Mouse (Mus musculus) olfactory bulb, adult 2 months (tissue): Measurements from ENCODE around the gene Nmur1. TPM values are rescaled to one million over a fixed set of nuclear protein-coding genes. Genes with fewer than 3 reads are reported as not detected.

Experiments
- H3K27ac ChIP-seq: fragments of 200-500 bp; 2 replicates; pipeline ENCODE4 v1.5.1; 2012; ENCODE audit warnings: low read depth, low read length; ENCODE audit not compliant: insufficient read depth
- H3K4me1 ChIP-seq: fragments of 200-500 bp; 2 replicates; pipeline ENCODE4 v1.6.1; 2012; ENCODE audit warnings: low read length; ENCODE audit not compliant: control insufficient read depth, insufficient read depth
- H3K4me3 ChIP-seq: fragments of 200-500 bp; 2 replicates; pipeline ENCODE4 v1.5.1; 2012; ENCODE audit warnings: mild to moderate bottlenecking, low read depth, low read length, moderate library complexity; ENCODE audit not compliant: insufficient read depth
- CTCF ChIP-seq: fragments of 200-500 bp; IDR thresholded peaks from 2 replicates; pipeline ENCODE4 v1.5.1; 2012; ENCODE audit warnings: low read depth, mild to moderate bottlenecking, low read length, moderate library complexity; ENCODE audit not compliant: insufficient read depth
- POLR2A ChIP-seq: fragments of 200-500 bp; IDR thresholded peaks from 2 replicates; pipeline ENCODE4 v1.6.1; 2012; ENCODE audit warnings: mild to moderate bottlenecking, low read depth, low read length, moderate library complexity; ENCODE audit not compliant: insufficient read depth
- WGBS: fragments of 180-500 bp; shearing (Covaris S2); methylation state at CpG from one replicate; pipeline ENCODE4 v1.1.7; 2018; 5-methylcytosine and 5-hydroxymethylcytosine counted together
- polyA plus RNA-seq: library from polyadenylated mRNA; stranded (reverse); fragments of >200 nt; gene quantifications from 2 replicates; pipeline ENCODE4 v1.2.4, GENCODE M21; 2012; ENCODE audit warnings: low replicate concordance; ENCODE audit not compliant: missing spikeins, insufficient read depth, insufficient read length

The Nmur1 gene
- polyA plus RNA-seq, 1 experiment = not detected

DNA sequence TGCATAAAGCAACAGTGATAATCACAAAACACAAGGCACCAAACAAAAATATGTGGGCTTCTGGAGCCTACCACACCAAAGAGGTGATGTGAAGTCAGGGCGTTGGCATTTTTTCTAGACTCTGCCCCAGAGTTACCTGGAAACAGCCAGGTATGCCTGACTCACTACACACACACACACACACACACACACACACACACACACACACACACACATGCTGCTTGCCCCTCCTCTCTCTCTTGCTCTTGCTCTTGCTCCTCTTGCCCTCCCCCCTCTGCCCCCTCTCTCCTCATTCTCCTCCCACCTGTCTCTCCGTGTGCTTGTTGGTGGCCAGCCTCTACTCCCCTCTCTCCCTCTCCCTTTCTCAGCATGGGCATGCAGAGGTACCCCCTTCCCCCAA, 89.7 kb downstream of the Nmur1 start:
- no peak overlapping the region for H3K27ac ChIP-seq
- no peaks in the 10 kb centered on the region for H3K4me1 ChIP-seq
- no peak overlapping the region for H3K4me3 ChIP-seq
- TF ChIP-seq POLR2A (no peak), CTCF (no peak)
- 58% methylated on average over 2 of the region's 2 CpGs for WGBS

Other genes starting within 250 kb of the Nmur1 start
- not detected in 2 replicates for gene B3gnt7, start 123.4 kb downstream of the Nmur1 start, polyA plus RNA-seq
- gene Ncl, start 66.8 kb downstream of the Nmur1 start, polyA plus RNA-seq = 269 and 776 TPM in 2 replicates
- not detected in 2 replicates for gene Tex44, start 101 bp upstream of the Nmur1 start, polyA plus RNA-seq
- gene Ptma, start 100.5 kb upstream of the Nmur1 start, polyA plus RNA-seq = 1,950 and 2,456 TPM in 2 replicates
- gene Pde6d, start 156.4 kb upstream of the Nmur1 start, polyA plus RNA-seq = not detected in 2 replicates
- not detected in 2 replicates for gene Cops7b, start 156.7 kb upstream of the Nmur1 start, polyA plus RNA-seq
- gene Nppc, start 244.3 kb upstream of the Nmur1 start, polyA plus RNA-seq = not detected in 2 replicates